Mouse (Mus musculus) MEL (cell line): Measurements from ENCODE around the gene Zfand2a. TPM values are rescaled to one million over a fixed set of nuclear protein-coding genes. Genes with fewer than 3 reads are reported as not detected.
A peak's percentile ranks its signal among the peaks of the same experiment; 100 is the strongest.

Experiments used
- DNase-seq: peaks from one replicate; pipeline ENCODE4 v3.0.0; 2011; ENCODE audit warnings: low read depth, low spot score
- H3K27ac ChIP-seq: 2 replicates; pipeline ENCODE4 v1.5.1; 2012; ENCODE audit warnings: low read depth, mild to moderate bottlenecking, control low read depth, low read length, moderate library complexity; ENCODE audit not compliant: control insufficient read depth
- H3K27me3 ChIP-seq, 2 experiments: fragments of 150-350 bp in 1 of 2; sonication (generic) in 1 of 2; 2 replicates each; pipeline ENCODE4 v1.6.1; 2012; ENCODE audit warnings: low read length in 2 of 2, mild to moderate bottlenecking in 2 of 2, improper control_type of control experiment in 1 of 2, moderate library complexity in 1 of 2; ENCODE audit not compliant: insufficient read depth in 2 of 2, control insufficient read depth in 1 of 2
- H3K36me3 ChIP-seq, 2 experiments: 2 replicates each; pipeline ENCODE4 v1.6.1; 2012 to 2014; ENCODE audit warnings: low read length in 2 of 2, improper control_type of control experiment in 1 of 2, inconsistent platforms in 1 of 2, mild to moderate bottlenecking in 1 of 2; ENCODE audit not compliant: insufficient read depth in 2 of 2, control insufficient read depth in 1 of 2
- H3K4me1 ChIP-seq, 2 experiments: fragments of 150-350 bp in 1 of 2; sonication (generic) in 1 of 2; 2 replicates each; pipeline ENCODE4 v1.6.1; 2012; ENCODE audit warnings: low read length in 2 of 2, improper control_type of control experiment in 1 of 2, mild to moderate bottlenecking in 1 of 2; ENCODE audit not compliant: insufficient read depth in 2 of 2, control insufficient read depth in 1 of 2
- H3K4me3 ChIP-seq, 2 experiments: fragments of 150-350 bp in 1 of 2; sonication (generic) in 1 of 2; 2 replicates each; pipeline ENCODE4 v1.5.1; 2012; ENCODE audit warnings: low read depth in 2 of 2, low read length in 2 of 2, mild to moderate bottlenecking in 2 of 2, moderate library complexity in 2 of 2, control low read depth in 1 of 2, improper control_type of control experiment in 1 of 2; ENCODE audit not compliant: control insufficient read depth in 1 of 2, insufficient read depth in 1 of 2
- H3K79me2 ChIP-seq: 2 replicates; pipeline ENCODE4 v1.6.1; 2012; ENCODE audit warnings: mild to moderate bottlenecking, low read length, moderate library complexity; ENCODE audit not compliant: control insufficient read depth, poor library complexity, insufficient read depth
- H3K9ac ChIP-seq: 2 replicates; pipeline ENCODE4 v1.6.1; 2012; ENCODE audit warnings: low read depth, mild to moderate bottlenecking, control low read depth, low read length, moderate library complexity; ENCODE audit not compliant: control insufficient read depth, poor library complexity, severe bottlenecking
- H3K9me3 ChIP-seq: fragments of 150-350 bp; sonication (generic); replicated peaks from 2 replicates; pipeline ENCODE4 v1.6.1; 2012; ENCODE audit warnings: mild to moderate bottlenecking, low read length, improper control_type of control experiment, moderate library complexity; ENCODE audit not compliant: insufficient read depth
- BHLHE40 ChIP-seq: IDR thresholded peaks from 2 replicates; pipeline ENCODE4 v1.6.1; 2012; ENCODE audit warnings: low read depth, mild to moderate bottlenecking, inconsistent platforms, low read length, improper control_type of control experiment, borderline replicate concordance
- CHD1 ChIP-seq: IDR thresholded peaks from 2 replicates; pipeline ENCODE4 v1.6.1; 2012; ENCODE audit warnings: low read depth, mild to moderate bottlenecking, inconsistent platforms, low read length, improper control_type of control experiment
- CHD2 ChIP-seq: IDR thresholded peaks from 2 replicates; pipeline ENCODE4 v1.6.1; 2011; ENCODE audit warnings: low read length, improper control_type of control experiment
- CTCF ChIP-seq, 3 experiments: IDR thresholded peaks in 2 of 3; conservative IDR thresholded peaks in 1 of 3; 2 replicates each; pipeline ENCODE4 v1.5.1; 2011 to 2012; ENCODE audit warnings: low read length in 3 of 3, low read depth in 2 of 3, mild to moderate bottlenecking in 2 of 3, improper control_type of control experiment in 1 of 3, inconsistent platforms in 1 of 3, mixed read lengths in 1 of 3, moderate library complexity in 1 of 3; ENCODE audit not compliant: control insufficient read depth in 1 of 3, insufficient read depth in 1 of 3, poor library complexity in 1 of 3, severe bottlenecking in 1 of 3
- GABPA ChIP-seq: IDR thresholded peaks from 2 replicates; pipeline ENCODE4 v1.6.1; 2012; ENCODE audit warnings: low read depth, mild to moderate bottlenecking, inconsistent platforms, low read length, improper control_type of control experiment, moderate library complexity
- KAT2A ChIP-seq: conservative IDR thresholded peaks from 2 replicates; pipeline ENCODE4 v1.6.1; 2012; ENCODE audit warnings: low read depth, low read length, improper control_type of control experiment, inconsistent platforms
- MAFK ChIP-seq: IDR thresholded peaks from 2 replicates; pipeline ENCODE4 v1.6.1; 2011; ENCODE audit warnings: low read depth, mild to moderate bottlenecking, low read length, improper control_type of control experiment, borderline replicate concordance
- MAZ ChIP-seq: IDR thresholded peaks from 2 replicates; pipeline ENCODE4 v1.6.1; 2012; ENCODE audit warnings: low read depth, mild to moderate bottlenecking, inconsistent platforms, low read length, improper control_type of control experiment
- MEF2A ChIP-seq: IDR thresholded peaks from 2 replicates; pipeline ENCODE4 v1.6.1; 2014; ENCODE audit warnings: low read depth, mild to moderate bottlenecking, inconsistent platforms, low read length, improper control_type of control experiment; ENCODE audit not compliant: poor library complexity, insufficient replicate concordance, severe bottlenecking; ENCODE audit errors: extremely low read depth
- MXI1 ChIP-seq: IDR thresholded peaks from 2 replicates; pipeline ENCODE4 v1.6.1; 2011; ENCODE audit warnings: mild to moderate bottlenecking, low read depth, low read length, improper control_type of control experiment
- MYB ChIP-seq: IDR thresholded peaks from 2 replicates; pipeline ENCODE4 v1.6.1; 2011; ENCODE audit warnings: mild to moderate bottlenecking, low read depth, low read length, improper control_type of control experiment
- MYC ChIP-seq: IDR thresholded peaks from 2 replicates; pipeline ENCODE4 v1.6.1; 2011; ENCODE audit warnings: low read depth, mild to moderate bottlenecking, low read length, improper control_type of control experiment, moderate library complexity
- POLR2AphosphoS2 ChIP-seq: IDR thresholded peaks from 2 replicates; pipeline ENCODE4 v1.6.1; 2011; ENCODE audit warnings: low read length, improper control_type of control experiment
- RAD21 ChIP-seq: IDR thresholded peaks from 2 replicates; pipeline ENCODE4 v1.6.1; 2011; ENCODE audit warnings: mild to moderate bottlenecking, low read depth, low read length, improper control_type of control experiment
- RCOR1 ChIP-seq: IDR thresholded peaks from 2 replicates; pipeline ENCODE4 v1.6.1; 2012; ENCODE audit warnings: low read depth, mild to moderate bottlenecking, inconsistent platforms, low read length, improper control_type of control experiment
- SIN3A ChIP-seq: IDR thresholded peaks from 2 replicates; pipeline ENCODE4 v1.6.1; 2012; ENCODE audit warnings: low read length, improper control_type of control experiment, inconsistent platforms
- SMC3 ChIP-seq: IDR thresholded peaks from 2 replicates; pipeline ENCODE4 v1.6.1; 2011; ENCODE audit warnings: low read depth, low read length, improper control_type of control experiment
- TAL1 ChIP-seq: IDR thresholded peaks from 2 replicates; pipeline ENCODE4 v1.6.1; 2012; ENCODE audit warnings: mild to moderate bottlenecking, inconsistent platforms, low read length, moderate library complexity, mixed read lengths
- TCF12 ChIP-seq: IDR thresholded peaks from 2 replicates; pipeline ENCODE4 v1.6.1; 2014; ENCODE audit warnings: low read depth, mild to moderate bottlenecking, inconsistent platforms, low read length, improper control_type of control experiment, moderate library complexity
- UBTF ChIP-seq: IDR thresholded peaks from 2 replicates; pipeline ENCODE4 v1.6.1; 2012; ENCODE audit warnings: low read depth, mild to moderate bottlenecking, inconsistent platforms, low read length, improper control_type of control experiment, moderate library complexity, borderline replicate concordance; ENCODE audit not compliant: insufficient read depth
- ZNF384 ChIP-seq: IDR thresholded peaks from 2 replicates; pipeline ENCODE4 v1.6.1; 2012; ENCODE audit warnings: low read depth, mild to moderate bottlenecking, inconsistent platforms, low read length, improper control_type of control experiment
- polyA plus RNA-seq, 2 experiments: library from polyadenylated mRNA; stranded (reverse) in 1 of 2; unstranded in 1 of 2; fragments of >175 nt in 1 of 2; fragments of >200 nt in 1 of 2; gene quantifications; 2 replicates each; pipeline versions ENCODE4 v1.2.1 to v1.2.4; 2012; ENCODE audit warnings: low replicate concordance in 2 of 2, low read depth in 1 of 2; ENCODE audit not compliant: insufficient read length in 2 of 2, insufficient read depth in 1 of 2, missing spikeins in 1 of 2
- total RNA-seq: library from RNA; depleted of rRNA; stranded (reverse); fragments of 300-350 nt; gene quantifications from 2 replicates; pipeline ENCODE4 v1.2.3, GENCODE M21; 2012

Zfand2a gene
- total and polyA plus RNA-seq, 3 experiments: 13.8 to 15.3 TPM; not detected in 1

- no peak for DNase-seq
- no peak overlapping the region for H3K9ac ChIP-seq
- no peaks in the 10 kb centered on the region for H3K9me3 ChIP-seq
- H3K4me3 ChIP-seq: no peak overlapping the region
- TF ChIP-seq POLR2AphosphoS2 (no peak), BHLHE40 (no peak), GABPA (no peak), TCF12 (no peak), KAT2A (no peak), SIN3A (no peak), MYB (no peak)
- peaks cover 2 to 6% of the 10 kb centered on the region in 2 experiments; a peak in 2 of 4 replicates for H3K27me3 ChIP-seq
- no peaks in the 10 kb centered on the region for H3K36me3 ChIP-seq
- H3K79me2 ChIP-seq: no peaks in the 10 kb centered on the region
- no peak overlapping the region for H3K27ac ChIP-seq
- no peaks in the 10 kb centered on the region for H3K4me1 ChIP-seq
Measured at GRCm38 (mm10) chr5:139490131-139490530, 5.8 kb upstream of the Zfand2a start.

DNA sequence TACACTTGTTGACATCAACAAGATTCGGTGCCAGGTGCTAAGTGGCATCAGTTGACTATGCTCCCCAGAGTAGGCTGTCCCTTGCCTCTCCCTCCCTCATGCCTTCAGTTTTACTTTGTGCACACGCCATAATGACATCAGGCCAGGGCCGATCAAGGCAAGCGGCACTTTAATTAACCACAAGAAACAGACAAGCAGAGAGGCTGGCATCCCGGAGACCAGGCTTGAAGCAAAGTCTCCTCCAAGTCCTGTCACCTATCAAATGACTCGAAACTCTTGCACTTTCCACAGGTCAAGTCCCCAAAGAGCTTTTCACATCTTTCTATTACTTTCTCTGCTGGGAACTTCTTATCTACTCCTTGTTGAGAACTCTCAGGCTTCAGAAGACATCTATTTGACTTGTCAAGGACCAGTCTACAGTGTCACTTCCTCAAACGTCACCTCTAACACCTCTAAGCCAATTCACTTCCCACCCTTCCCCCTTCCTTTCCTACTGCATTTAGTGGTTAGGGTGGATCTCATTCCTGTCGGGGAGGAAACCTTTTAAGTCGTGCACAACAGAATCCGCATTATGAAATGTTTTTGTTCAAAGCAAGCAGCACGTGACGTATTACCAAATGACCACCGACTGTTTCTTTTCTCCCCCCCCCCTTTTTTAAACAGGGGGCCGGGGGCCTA is 1.0 kb downstream of the Zfand2a start:
- no peaks in the 10 kb centered on the region for H3K27me3 ChIP-seq
- peak; percentile 56 for DNase-seq
- H3K9me3 ChIP-seq: no peaks in the 10 kb centered on the region
- peaks cover 0 to 5% of the 10 kb centered on the region in 2 experiments; a peak in 2 of 4 replicates for H3K36me3 ChIP-seq
- H3K27ac ChIP-seq: peak overlapping the region; percentile 34; the same call in 1 of the 2 replicates
- peak overlapping the region; percentile 73 for H3K9ac ChIP-seq
- TF ChIP-seq MEF2A (no peak), MYC (no peak), RCOR1 (no peak), SMC3 (no peak)
- H3K79me2 ChIP-seq: peaks cover 11% of the 10 kb centered on the region
- peaks cover 0 to 10% of the 10 kb centered on the region in 2 experiments; a peak in 2 of 4 replicates for H3K4me1 ChIP-seq
- peak overlapping the region; percentile 80 to 98 for H3K4me3 ChIP-seq

DNA sequence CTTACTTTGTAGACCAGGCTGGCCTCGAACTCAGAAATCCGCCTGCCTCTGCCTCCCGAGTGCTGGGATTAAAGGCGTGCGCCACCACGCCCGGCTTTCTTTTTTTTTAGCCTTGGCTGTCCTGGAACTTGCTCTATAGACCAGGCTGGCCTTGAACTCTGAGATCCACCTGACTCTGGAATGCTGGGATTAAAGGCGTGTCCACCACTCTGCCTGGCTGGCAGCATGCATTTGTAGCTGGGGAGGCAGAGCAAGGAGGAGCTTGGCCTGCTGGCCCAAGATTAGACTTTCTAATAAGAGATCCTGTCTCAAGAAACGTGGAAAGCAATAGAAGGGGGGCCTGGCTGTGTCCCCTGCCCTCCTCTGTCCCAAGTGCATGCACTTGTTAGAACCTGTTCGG is 3.9 kb downstream of the Zfand2a start:
- H3K27ac ChIP-seq: no peak overlapping the region
- no peaks in the 10 kb centered on the region for H3K27me3 ChIP-seq
- no peaks in the 10 kb centered on the region for H3K9me3 ChIP-seq
- peaks cover 0 to 10% of the 10 kb centered on the region in 2 experiments; a peak in 2 of 4 replicates for H3K4me1 ChIP-seq
- H3K4me3 ChIP-seq: no peak overlapping the region
- peaks cover 11% of the 10 kb centered on the region for H3K79me2 ChIP-seq
- no peak overlapping the region for H3K9ac ChIP-seq
- H3K36me3 ChIP-seq: peaks cover 3 to 5% of the 10 kb centered on the region in 2 experiments; a peak in 3 of 4 replicates
- TF ChIP-seq MAZ (no peak), UBTF (no peak), GABPA (no peak), CHD2 (no peak), RAD21 (no peak), MXI1 (no peak), ZNF384 (no peak), TAL1 (no peak), CHD1 (no peak), CTCF (IDR thresholded peaks at IDR 0.05 in 2 of 3, conservative IDR thresholded peaks at IDR 0.05 in 1 of 3; ENCODE audit: control insufficient read depth in 1 of 3, insufficient read depth in 1 of 3, low read depth in 2 of 3, low read length in 3 of 3, poor library complexity in 1 of 3, severe bottlenecking in 1 of 3) (no peak), MAFK (no peak), BHLHE40 (no peak)
- DNase-seq: no peak
